Mouse (Mus musculus) MEL (cell line): Measurements from ENCODE around the gene Creb5. TPM values are rescaled to one million over a fixed set of nuclear protein-coding genes. Genes with fewer than 3 reads are reported as not detected.

Experiments
- DNase-seq: peaks from one replicate; pipeline ENCODE4 v3.0.0; 2011; ENCODE audit warnings: low read depth, low spot score
- H3K27ac ChIP-seq: 2 replicates; pipeline ENCODE4 v1.5.1; 2012; ENCODE audit warnings: low read depth, mild to moderate bottlenecking, control low read depth, low read length, moderate library complexity; ENCODE audit not compliant: control insufficient read depth
- H3K27me3 ChIP-seq, 2 experiments: fragments of 150-350 bp in 1 of 2; sonication (generic) in 1 of 2; 2 replicates each; pipeline ENCODE4 v1.6.1; 2012; ENCODE audit warnings: low read length in 2 of 2, mild to moderate bottlenecking in 2 of 2, improper control_type of control experiment in 1 of 2, moderate library complexity in 1 of 2; ENCODE audit not compliant: insufficient read depth in 2 of 2, control insufficient read depth in 1 of 2
- H3K36me3 ChIP-seq, 2 experiments: 2 replicates each; pipeline ENCODE4 v1.6.1; 2012 to 2014; ENCODE audit warnings: low read length in 2 of 2, improper control_type of control experiment in 1 of 2, inconsistent platforms in 1 of 2, mild to moderate bottlenecking in 1 of 2; ENCODE audit not compliant: insufficient read depth in 2 of 2, control insufficient read depth in 1 of 2
- H3K4me1 ChIP-seq, 2 experiments: fragments of 150-350 bp in 1 of 2; sonication (generic) in 1 of 2; 2 replicates each; pipeline ENCODE4 v1.6.1; 2012; ENCODE audit warnings: low read length in 2 of 2, improper control_type of control experiment in 1 of 2, mild to moderate bottlenecking in 1 of 2; ENCODE audit not compliant: insufficient read depth in 2 of 2, control insufficient read depth in 1 of 2
- H3K4me3 ChIP-seq, 2 experiments: fragments of 150-350 bp in 1 of 2; sonication (generic) in 1 of 2; 2 replicates each; pipeline ENCODE4 v1.5.1; 2012; ENCODE audit warnings: low read depth in 2 of 2, low read length in 2 of 2, mild to moderate bottlenecking in 2 of 2, moderate library complexity in 2 of 2, control low read depth in 1 of 2, improper control_type of control experiment in 1 of 2; ENCODE audit not compliant: control insufficient read depth in 1 of 2, insufficient read depth in 1 of 2
- H3K79me2 ChIP-seq: 2 replicates; pipeline ENCODE4 v1.6.1; 2012; ENCODE audit warnings: mild to moderate bottlenecking, low read length, moderate library complexity; ENCODE audit not compliant: control insufficient read depth, poor library complexity, insufficient read depth
- H3K9ac ChIP-seq: 2 replicates; pipeline ENCODE4 v1.6.1; 2012; ENCODE audit warnings: low read depth, mild to moderate bottlenecking, control low read depth, low read length, moderate library complexity; ENCODE audit not compliant: control insufficient read depth, poor library complexity, severe bottlenecking
- H3K9me3 ChIP-seq: fragments of 150-350 bp; sonication (generic); replicated peaks from 2 replicates; pipeline ENCODE4 v1.6.1; 2012; ENCODE audit warnings: mild to moderate bottlenecking, low read length, improper control_type of control experiment, moderate library complexity; ENCODE audit not compliant: insufficient read depth
- CHD1 ChIP-seq: IDR thresholded peaks from 2 replicates; pipeline ENCODE4 v1.6.1; 2012; ENCODE audit warnings: low read depth, mild to moderate bottlenecking, inconsistent platforms, low read length, improper control_type of control experiment
- CTCF ChIP-seq, 3 experiments: IDR thresholded peaks in 2 of 3; conservative IDR thresholded peaks in 1 of 3; 2 replicates each; pipeline ENCODE4 v1.5.1; 2011 to 2012; ENCODE audit warnings: low read length in 3 of 3, low read depth in 2 of 3, mild to moderate bottlenecking in 2 of 3, improper control_type of control experiment in 1 of 3, inconsistent platforms in 1 of 3, mixed read lengths in 1 of 3, moderate library complexity in 1 of 3; ENCODE audit not compliant: control insufficient read depth in 1 of 3, insufficient read depth in 1 of 3, poor library complexity in 1 of 3, severe bottlenecking in 1 of 3
- E2F4 ChIP-seq: IDR thresholded peaks from 2 replicates; pipeline ENCODE4 v1.6.1; 2011; ENCODE audit warnings: low read depth, low read length, improper control_type of control experiment, borderline replicate concordance
- EP300 ChIP-seq, 2 experiments: IDR thresholded peaks; 2 replicates each; pipeline ENCODE4 v1.6.1; 2011; ENCODE audit warnings: improper control_type of control experiment in 2 of 2, low read length in 2 of 2, low read depth in 1 of 2, mild to moderate bottlenecking in 1 of 2
- ETS1 ChIP-seq: IDR thresholded peaks from 2 replicates; pipeline ENCODE4 v1.6.1; 2012; ENCODE audit warnings: low read depth, mild to moderate bottlenecking, inconsistent platforms, low read length, improper control_type of control experiment, moderate library complexity
- GABPA ChIP-seq: IDR thresholded peaks from 2 replicates; pipeline ENCODE4 v1.6.1; 2012; ENCODE audit warnings: low read depth, mild to moderate bottlenecking, inconsistent platforms, low read length, improper control_type of control experiment, moderate library complexity
- HCFC1 ChIP-seq: IDR thresholded peaks from 2 replicates; pipeline ENCODE4 v1.6.1; 2012; ENCODE audit warnings: low read depth, mild to moderate bottlenecking, inconsistent platforms, low read length, improper control_type of control experiment, moderate library complexity
- JUND ChIP-seq: IDR thresholded peaks from 2 replicates; pipeline ENCODE4 v1.6.1; 2011; ENCODE audit warnings: low read depth, mild to moderate bottlenecking, improper control_type of control experiment, low read length
- KAT2A ChIP-seq: conservative IDR thresholded peaks from 2 replicates; pipeline ENCODE4 v1.6.1; 2012; ENCODE audit warnings: low read depth, low read length, improper control_type of control experiment, inconsistent platforms
- MEF2A ChIP-seq: IDR thresholded peaks from 2 replicates; pipeline ENCODE4 v1.6.1; 2014; ENCODE audit warnings: low read depth, mild to moderate bottlenecking, inconsistent platforms, low read length, improper control_type of control experiment; ENCODE audit not compliant: poor library complexity, insufficient replicate concordance, severe bottlenecking; ENCODE audit errors: extremely low read depth
- MXI1 ChIP-seq: IDR thresholded peaks from 2 replicates; pipeline ENCODE4 v1.6.1; 2011; ENCODE audit warnings: mild to moderate bottlenecking, low read depth, low read length, improper control_type of control experiment
- MYC ChIP-seq: IDR thresholded peaks from 2 replicates; pipeline ENCODE4 v1.6.1; 2011; ENCODE audit warnings: low read depth, mild to moderate bottlenecking, low read length, improper control_type of control experiment, moderate library complexity
- NELFE ChIP-seq: IDR thresholded peaks from 2 replicates; pipeline ENCODE4 v1.6.1; 2011; ENCODE audit warnings: low read depth, low read length, improper control_type of control experiment
- POLR2AphosphoS2 ChIP-seq: IDR thresholded peaks from 2 replicates; pipeline ENCODE4 v1.6.1; 2011; ENCODE audit warnings: low read length, improper control_type of control experiment
- POLR2AphosphoS5 ChIP-seq: IDR thresholded peaks from 2 replicates; pipeline ENCODE4 v1.6.1; 2012; ENCODE audit warnings: low read depth, borderline replicate concordance, mild to moderate bottlenecking, inconsistent platforms, low read length, moderate library complexity, mixed read lengths
- RCOR1 ChIP-seq: IDR thresholded peaks from 2 replicates; pipeline ENCODE4 v1.6.1; 2012; ENCODE audit warnings: low read depth, mild to moderate bottlenecking, inconsistent platforms, low read length, improper control_type of control experiment
- SMC3 ChIP-seq: IDR thresholded peaks from 2 replicates; pipeline ENCODE4 v1.6.1; 2011; ENCODE audit warnings: low read depth, low read length, improper control_type of control experiment
- TBP ChIP-seq: IDR thresholded peaks from 2 replicates; pipeline ENCODE4 v1.8.0; 2011; ENCODE audit warnings: low read depth, low read length, improper control_type of control experiment
- TCF12 ChIP-seq: IDR thresholded peaks from 2 replicates; pipeline ENCODE4 v1.6.1; 2014; ENCODE audit warnings: low read depth, mild to moderate bottlenecking, inconsistent platforms, low read length, improper control_type of control experiment, moderate library complexity
- ZKSCAN1 ChIP-seq: IDR thresholded peaks from 2 replicates; pipeline ENCODE4 v1.6.1; 2012; ENCODE audit warnings: low read depth, mild to moderate bottlenecking, inconsistent platforms, low read length, improper control_type of control experiment, moderate library complexity
- ZMIZ1 ChIP-seq: IDR thresholded peaks from 2 replicates; pipeline ENCODE4 v1.6.1; 2012; ENCODE audit warnings: low read depth, mild to moderate bottlenecking, inconsistent platforms, low read length, improper control_type of control experiment, moderate library complexity
- ZNF384 ChIP-seq: IDR thresholded peaks from 2 replicates; pipeline ENCODE4 v1.6.1; 2012; ENCODE audit warnings: low read depth, mild to moderate bottlenecking, inconsistent platforms, low read length, improper control_type of control experiment
- polyA plus RNA-seq, 2 experiments: library from polyadenylated mRNA; stranded (reverse) in 1 of 2; unstranded in 1 of 2; fragments of >175 nt in 1 of 2; fragments of >200 nt in 1 of 2; gene quantifications; 2 replicates each; pipeline versions ENCODE4 v1.2.1 to v1.2.4; 2012; ENCODE audit warnings: low replicate concordance in 2 of 2, low read depth in 1 of 2; ENCODE audit not compliant: insufficient read length in 2 of 2, insufficient read depth in 1 of 2, missing spikeins in 1 of 2
- total RNA-seq: library from RNA; depleted of rRNA; stranded (reverse); fragments of 300-350 nt; gene quantifications from 2 replicates; pipeline ENCODE4 v1.2.3, GENCODE M21; 2012

Creb5 gene
- total and polyA plus RNA-seq, 3 experiments, result not detected

DNA sequence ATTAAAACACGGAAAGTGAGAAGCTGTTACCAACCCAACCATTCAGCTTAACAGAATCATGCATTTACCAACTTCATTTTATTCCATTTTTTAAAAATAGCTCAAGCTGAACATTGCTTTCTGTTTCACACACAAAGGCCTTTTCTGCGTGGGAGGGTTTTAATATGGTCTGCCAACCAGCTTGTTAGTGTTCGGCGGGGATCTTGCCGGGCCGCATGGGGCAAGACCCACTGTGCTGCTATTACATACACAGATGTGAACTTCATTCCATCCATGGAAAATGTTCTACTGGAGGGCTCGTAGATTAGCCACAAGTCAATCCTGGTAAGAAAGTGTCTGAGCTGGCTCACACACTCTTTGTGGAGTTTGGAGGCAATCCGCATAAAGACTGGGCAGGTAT lies 243.7 kb downstream of the Creb5 start:
- Histone ChIP-seq H3K9me3 (no peaks in the 10 kb centered on the region), H3K79me2 (no peaks in the 10 kb centered on the region), H3K4me3 (no peak overlapping the region), H3K9ac (no peak overlapping the region), H3K36me3 (no peaks in the 10 kb centered on the region), H3K27me3 (no peaks in the 10 kb centered on the region), H3K27ac (no peak overlapping the region), H3K4me1 (no peaks in the 10 kb centered on the region)
- DNase-seq, result no peak
- TF ChIP-seq TCF12, result no peak
- no peak for TF ChIP-seq KAT2A

DNA sequence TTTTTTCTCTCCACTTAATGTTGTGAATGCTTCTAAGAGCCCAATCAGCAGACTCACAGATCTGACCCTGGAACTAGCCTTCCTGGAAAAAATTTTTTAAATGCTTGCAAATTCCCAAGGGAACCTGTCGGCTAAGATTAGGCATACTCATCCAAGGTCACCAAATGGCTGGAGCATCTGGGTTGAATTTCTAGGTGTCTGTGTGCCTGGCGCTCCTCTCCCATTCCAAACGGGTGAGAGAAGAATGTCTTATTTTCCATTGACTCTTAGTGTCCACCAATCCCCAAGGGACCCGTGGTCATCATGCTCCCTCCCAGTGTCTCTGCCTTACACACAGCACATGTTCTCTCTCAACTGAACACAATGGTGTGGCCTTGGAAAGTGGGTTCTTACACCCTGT lies 244.4 kb downstream of the Creb5 start:
- H3K4me3 ChIP-seq, result no peak overlapping the region
- H3K9ac ChIP-seq, result no peak overlapping the region
- no peak overlapping the region for H3K27ac ChIP-seq
- H3K9me3 ChIP-seq, result no peaks in the 10 kb centered on the region
- TF ChIP-seq ETS1, result no peak
- no peak for TF ChIP-seq SMC3
- TF ChIP-seq ZNF384, result no peak
- TF ChIP-seq NELFE, result no peak
- TF ChIP-seq GABPA, result no peak
- TF ChIP-seq RCOR1, result no peak
- TF ChIP-seq CTCF (IDR thresholded peaks at IDR 0.05 in 2 of 3, conservative IDR thresholded peaks at IDR 0.05 in 1 of 3; ENCODE audit: control insufficient read depth in 1 of 3, insufficient read depth in 1 of 3, low read depth in 2 of 3, low read length in 3 of 3, poor library complexity in 1 of 3, severe bottlenecking in 1 of 3), result no peak
- DNase-seq, result no peak
- H3K79me2 ChIP-seq, result no peaks in the 10 kb centered on the region
- H3K4me1 ChIP-seq, result no peaks in the 10 kb centered on the region
- no peaks in the 10 kb centered on the region for H3K36me3 ChIP-seq
- no peaks in the 10 kb centered on the region for H3K27me3 ChIP-seq

DNA sequence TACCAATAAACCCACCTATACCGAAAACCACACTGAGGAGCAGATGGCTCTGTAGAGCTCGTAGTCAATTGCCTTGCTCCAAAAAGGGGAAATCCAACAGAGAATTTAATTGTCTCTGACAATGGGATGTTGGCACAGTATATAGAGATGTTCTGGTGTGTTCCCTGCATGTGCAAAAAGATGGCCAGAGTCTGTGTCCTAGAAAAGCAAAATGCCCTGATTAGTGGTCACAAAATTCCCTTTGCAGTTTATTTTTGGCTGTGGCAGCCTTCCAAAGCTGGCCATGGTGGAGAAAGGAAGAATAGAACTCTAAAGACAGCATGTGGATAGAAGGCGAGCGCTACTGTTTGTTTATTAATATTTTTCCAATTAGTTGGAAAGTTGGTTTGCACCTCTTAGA lies 250.5 kb downstream of the Creb5 start:
- TF ChIP-seq TCF12, result no peak
- no peak for TF ChIP-seq TBP
- no peak for TF ChIP-seq HCFC1
- TF ChIP-seq JUND, result no peak
- TF ChIP-seq GABPA, result no peak
- TF ChIP-seq SMC3, result no peak
- TF ChIP-seq ZMIZ1, result no peak
- no peak for TF ChIP-seq MEF2A
- TF ChIP-seq ZKSCAN1, result no peak
- TF ChIP-seq POLR2AphosphoS5, result no peak
- no peak for TF ChIP-seq KAT2A
- TF ChIP-seq MYC, result no peak
- no peak for TF ChIP-seq MXI1
- no peak for TF ChIP-seq E2F4
- TF ChIP-seq EP300 (IDR thresholded peaks at IDR 0.05; ENCODE audit: low read depth in 1 of 2, low read length in 2 of 2), result no peak
- no peak for TF ChIP-seq CTCF (IDR thresholded peaks at IDR 0.05 in 2 of 3, conservative IDR thresholded peaks at IDR 0.05 in 1 of 3; ENCODE audit: control insufficient read depth in 1 of 3, insufficient read depth in 1 of 3, low read depth in 2 of 3, low read length in 3 of 3, poor library complexity in 1 of 3, severe bottlenecking in 1 of 3)
- no peak for TF ChIP-seq POLR2AphosphoS2
- TF ChIP-seq CHD1, result no peak
- TF ChIP-seq, all 39 proteins: peak for 0

More for the DNA sequence above, 250.5 kb downstream of the Creb5 start:
- no peak overlapping the region for H3K27ac ChIP-seq
- H3K4me1 ChIP-seq, result no peaks in the 10 kb centered on the region
- no peak overlapping the region for H3K4me3 ChIP-seq
- H3K9me3 ChIP-seq, result no peaks in the 10 kb centered on the region
- DNase-seq, result no peak
- no peaks in the 10 kb centered on the region for H3K79me2 ChIP-seq
- H3K27me3 ChIP-seq, result no peaks in the 10 kb centered on the region
- no peak overlapping the region for H3K9ac ChIP-seq
- H3K36me3 ChIP-seq, result no peaks in the 10 kb centered on the region
